Comparison of ENCODE assay signal across 19 mouse cellular contexts in the genomic region with DNA sequence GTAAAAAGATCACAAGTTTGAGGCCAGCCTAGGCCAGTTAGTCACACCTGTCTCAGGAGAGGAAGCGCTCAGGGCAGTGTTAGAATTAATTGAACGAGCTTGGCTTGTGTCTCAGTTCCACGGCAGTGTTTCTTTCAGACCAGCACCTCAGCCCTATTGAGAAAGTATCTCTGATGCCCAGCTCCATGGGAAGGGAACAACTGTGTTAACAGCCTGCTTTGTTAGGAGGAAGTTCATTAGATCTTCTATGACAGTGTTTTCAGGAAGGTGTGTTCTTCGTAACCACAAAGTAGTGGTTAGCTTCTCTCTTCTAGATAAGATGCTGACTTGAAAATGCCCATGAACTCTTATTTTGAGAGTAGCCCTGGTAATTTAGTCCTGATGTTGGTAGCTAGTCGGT. TPM values are rescaled to one million over a fixed set of nuclear protein-coding genes. Genes with fewer than 3 reads are reported as not detected.
DNase-seq lines count a peak whose midpoint lies in the region; ATAC-seq and TF ChIP-seq lines count a peak whose summit lies in the region.
"Had no signal": no experiment of that assay in that cellular context is flagged by ENCODE, and none has a peak within 500 bp of the region (broad histone marks: within the 10 kb centered on the region; RNA-seq: fewer than 3 reads in every experiment).

No protein-coding gene starts in this region.

- no peaks in the 10 kb centered on the region for H3K27me3 ChIP-seq in spleen, adult 2 months (ENCODE audit: control insufficient read depth, insufficient read depth, low read length)
- H3K27me3 ChIP-seq in liver, postnatal 0 days (ENCODE audit: insufficient read depth, low read length): no peaks in the 10 kb centered on the region
- no peaks in the 10 kb centered on the region for H3K27me3 ChIP-seq in hindbrain, embryonic 14.5 days (ENCODE audit: control insufficient read depth, insufficient read depth, low read length)
- H3K27me3 ChIP-seq: embryonic facial prominence, embryonic 13.5 days; intestine, embryonic 15.5 days; kidney, embryonic 15.5 days; megakaryocyte, embryonic 14.5 days had no signal

- DNase-seq in spleen, adult 2 months (ENCODE audit: low read depth in 1 of 2, low spot score in 2 of 2): no peak
- no peak for DNase-seq in spleen, adult 12 weeks (ENCODE audit: low spot score)
- DNase-seq in liver, postnatal 0 days: no peak
- no peak for DNase-seq in ovary, adult 18-20 months (ENCODE audit: low spot score)
- no peak for DNase-seq in hindbrain, embryonic 14.5 days (ENCODE audit: low spot score)
- DNase-seq in left cerebral cortex, adult 8-10 months (ENCODE audit: low spot score in 2 of 2): no peak
- DNase-seq: cerebellum, adult 11 months; cerebellum, postnatal 25 days; gastrocnemius, postnatal 25 days; right cerebral cortex, postnatal 14 days had no signal

- peak; percentile 31 for ATAC-seq in activated CD4-positive, CD25-positive, alpha-beta regulatory T cell, adult 4 months
- no peak for ATAC-seq in liver, postnatal 0 days
- no peak for ATAC-seq in hindbrain, embryonic 14.5 days (ENCODE audit: low FRiP score)
- ATAC-seq: intestine, embryonic 15.5 days had no signal

- H3K4me2 ChIP-seq in liver, postnatal 0 days (ENCODE audit: low read depth, low read length): no peak overlapping the region
- no peak overlapping the region for H3K4me2 ChIP-seq in hindbrain, embryonic 14.5 days (replicated peaks)
- H3K4me2 ChIP-seq: embryonic facial prominence, embryonic 13.5 days; heart, embryonic 11.5 days; intestine, embryonic 15.5 days; kidney, embryonic 15.5 days had no signal

- TF ChIP-seq EP300 in liver, postnatal 0 days (IDR thresholded peaks at IDR 0.05; ENCODE audit: low read depth): peak; percentile 32; the same call in 1 of the 2 replicates

- TF ChIP-seq POLR2A in spleen, adult 2 months (IDR thresholded peaks at IDR 0.05; ENCODE audit: low read depth, low read length): no peak

- no peak for TF ChIP-seq CTCF in spleen, adult 2 months (IDR thresholded peaks at IDR 0.05; ENCODE audit: extremely low read depth, insufficient read depth, insufficient read length, insufficient replicate concordance)
- TF ChIP-seq CTCF in liver, postnatal 0 days (IDR thresholded peaks at IDR 0.05; ENCODE audit: low read depth): no peak

- no peak overlapping the region for H3K9ac ChIP-seq in liver, postnatal 0 days (replicated peaks)
- H3K9ac ChIP-seq in hindbrain, embryonic 14.5 days: no peak overlapping the region
- H3K9ac ChIP-seq: embryonic facial prominence, embryonic 13.5 days; intestine, embryonic 15.5 days; kidney, embryonic 15.5 days had no signal

- H3K36me3 ChIP-seq in spleen, adult 2 months (ENCODE audit: control insufficient read depth, insufficient read depth, low read length): no peaks in the 10 kb centered on the region
- no peaks in the 10 kb centered on the region for H3K36me3 ChIP-seq in liver, postnatal 0 days (replicated peaks; ENCODE audit: insufficient read depth, low read length)
- H3K36me3 ChIP-seq in hindbrain, embryonic 14.5 days (replicated peaks; ENCODE audit: control insufficient read depth, insufficient read depth): no peaks in the 10 kb centered on the region
- H3K36me3 ChIP-seq: embryonic facial prominence, embryonic 13.5 days; forebrain, embryonic 10.5 days; hindbrain, embryonic 10.5 days; intestine, embryonic 15.5 days; kidney, embryonic 15.5 days had no signal

- no peaks in the 10 kb centered on the region for H3K9me3 ChIP-seq in liver, postnatal 0 days (ENCODE audit: low read length)
- no peaks in the 10 kb centered on the region for H3K9me3 ChIP-seq in hindbrain, embryonic 14.5 days (ENCODE audit: control insufficient read depth, low read length)
- H3K9me3 ChIP-seq: embryonic facial prominence, embryonic 13.5 days; forebrain, embryonic 10.5 days; hindbrain, embryonic 10.5 days; intestine, embryonic 15.5 days; kidney, embryonic 15.5 days; megakaryocyte, embryonic 14.5 days had no signal

- peaks cover 13% of the 10 kb centered on the region for H3K4me1 ChIP-seq in spleen, adult 2 months (ENCODE audit: control insufficient read depth, insufficient read depth, insufficient read length)
- no peaks in the 10 kb centered on the region; the same call in 1 of the 2 replicates for H3K4me1 ChIP-seq in liver, postnatal 0 days (ENCODE audit: insufficient read depth)
- no peaks in the 10 kb centered on the region for H3K4me1 ChIP-seq in hindbrain, embryonic 14.5 days (replicated peaks; ENCODE audit: control insufficient read depth, insufficient read depth, low read length)
- H3K4me1 ChIP-seq: forebrain, embryonic 10.5 days; hindbrain, embryonic 10.5 days; intestine, embryonic 15.5 days; kidney, embryonic 15.5 days had no signal

- no peak overlapping the region for H3K4me3 ChIP-seq in spleen, adult 2 months (ENCODE audit: extremely low read depth, insufficient read depth, insufficient read length)
- no peak overlapping the region for H3K4me3 ChIP-seq in liver, postnatal 0 days (ENCODE audit: low read depth, low read length)
- H3K4me3 ChIP-seq in hindbrain, embryonic 14.5 days (replicated peaks; ENCODE audit: low read length): no peak overlapping the region
- H3K4me3 ChIP-seq: embryonic facial prominence, embryonic 13.5 days; forebrain, embryonic 10.5 days; hindbrain, embryonic 10.5 days; intestine, embryonic 15.5 days; kidney, embryonic 15.5 days; megakaryocyte, embryonic 14.5 days; myocyte had no signal

- WGBS in spleen, adult 2 months: 37% methylated on average over 5 of the region's 5 CpGs
- WGBS in liver, postnatal 0 days (ENCODE audit: insufficient replicate concordance): 38% methylated on average over 5 of the region's 5 CpGs
- WGBS in hindbrain, embryonic 14.5 days: 73% methylated on average over 5 of the region's 5 CpGs

- peak overlapping the region; percentile 90 for H3K27ac ChIP-seq in spleen, adult 2 months (ENCODE audit: insufficient read depth, low read length)
- no peak overlapping the region for H3K27ac ChIP-seq in liver, postnatal 0 days (ENCODE audit: low read depth)
- no peak overlapping the region for H3K27ac ChIP-seq in hindbrain, embryonic 14.5 days
- H3K27ac ChIP-seq: embryonic facial prominence, embryonic 13.5 days; forebrain, embryonic 10.5 days; hindbrain, embryonic 10.5 days; intestine, embryonic 15.5 days; kidney, embryonic 15.5 days had no signal

RNA-seq across cellular contexts. Expression of a gene that starts 31.4 kb away (rescaled TPM):
- polyA plus RNA-seq in spleen, adult 2 months (2012; rRNA removed): 9.3 and 11.2 TPM in 2 replicates
- polyA plus RNA-seq in activated CD4-positive, CD25-positive, alpha-beta regulatory T cell, adult 4 months (2017; shearing (Covaris generic)): 100 to 1,000 TPM; 118 to 125 TPM
- 2.5 and 3.1 TPM in 2 replicates for polyA plus RNA-seq in liver, postnatal 0 days (2015; fragmentation: Nextera tagmentation; extraction: Ambion mirVana)
- polyA plus RNA-seq in hindbrain, embryonic 14.5 days (2014; fragmentation: Nextera tagmentation; extraction: Ambion mirVana): 23.6 and 26.8 TPM in 2 replicates
- total RNA-seq in left cerebral cortex, adult 8-10 months (2022): 10 to 100 TPM in 1 of 4 experiments, 1 to 10 TPM in 3; 8.2 to 11.4 (median 9.3) TPM
